Mouse (Mus musculus) urinary bladder, adult 2 months (tissue): Measurements from ENCODE around the gene Arf1. TPM values are rescaled to one million over a fixed set of nuclear protein-coding genes. Genes with fewer than 3 reads are reported as not detected.
A peak's percentile ranks its signal among the peaks of the same experiment; 100 is the strongest.
"Not testable (repeated sequence)": the region's sequence is repeated elsewhere in the genome, so short reads cannot be mapped to it uniquely, and the experiment has no call there.

ENCODE experiments used
- DNase-seq: peaks from one replicate; pipeline ENCODE4 v3.0.0; 2022; ENCODE audit warnings: low spot score
- polyA plus RNA-seq: library from polyadenylated mRNA; depleted of rRNA; stranded (reverse); fragments of >200 nt; gene quantifications from 2 replicates; pipeline ENCODE4 v1.2.3, GENCODE M21; 2012

Arf1 gene
- polyA plus RNA-seq, 1 experiment, result 605 TPM

DNA sequence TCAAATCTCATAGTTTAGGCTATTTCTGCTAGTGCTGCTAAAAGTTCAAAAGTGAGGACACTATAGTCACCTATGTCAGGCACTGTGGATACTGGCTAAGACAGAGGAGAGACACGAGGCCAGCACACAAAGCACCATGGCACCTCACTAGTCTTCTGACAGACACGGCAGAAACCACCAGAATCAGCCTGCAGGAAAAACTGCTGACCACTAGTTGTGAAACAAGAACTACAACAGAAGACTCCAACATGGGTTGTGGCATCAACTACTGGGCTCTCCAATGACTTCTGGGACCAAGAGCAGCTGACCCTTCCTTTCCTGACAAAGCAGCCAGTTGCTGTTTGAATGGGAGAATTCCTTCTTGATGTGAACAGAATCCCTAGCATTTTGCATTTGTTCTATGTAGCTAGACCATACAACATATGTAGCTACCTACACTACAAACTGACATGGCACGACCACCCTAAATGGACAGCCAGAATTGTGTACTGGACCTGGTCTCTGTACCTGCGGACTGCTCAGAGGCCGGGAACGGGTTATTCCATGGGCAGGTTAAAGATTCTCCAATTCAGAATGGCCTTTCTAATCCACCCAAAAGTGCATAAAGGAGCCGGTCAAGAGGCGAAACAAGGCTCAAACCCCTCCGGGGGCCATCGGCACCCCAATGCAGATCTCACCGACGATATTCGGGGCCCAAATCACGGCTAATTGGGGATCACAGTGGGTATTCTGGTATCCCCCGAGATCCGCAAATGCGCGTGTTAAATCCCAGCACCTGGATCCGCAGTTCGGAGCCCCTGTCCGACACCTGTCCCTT lies 1.1 kb downstream of the Arf1 start:
- no peak for DNase-seq

DNA sequence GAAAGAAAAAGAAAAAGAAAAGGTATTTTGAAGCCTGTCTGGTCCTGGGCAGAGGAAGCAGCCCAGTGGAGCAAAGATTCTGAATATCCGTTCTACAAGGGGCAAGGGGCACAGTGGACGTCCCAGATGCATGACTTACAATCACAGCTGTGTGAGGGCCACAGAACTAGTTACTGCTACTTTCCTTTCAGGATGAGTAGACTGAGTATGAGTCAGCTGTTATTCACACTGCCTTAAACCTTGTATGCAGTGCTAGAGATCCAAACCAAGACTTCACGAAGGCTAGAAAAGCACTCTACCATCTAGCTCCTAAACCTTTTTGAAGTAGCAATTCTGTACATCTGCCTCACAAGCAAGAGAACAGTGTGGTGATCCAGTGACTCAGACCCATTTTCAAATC lies 1.8 kb downstream of the Arf1 start:
- DNase-seq, result no peak

DNA sequence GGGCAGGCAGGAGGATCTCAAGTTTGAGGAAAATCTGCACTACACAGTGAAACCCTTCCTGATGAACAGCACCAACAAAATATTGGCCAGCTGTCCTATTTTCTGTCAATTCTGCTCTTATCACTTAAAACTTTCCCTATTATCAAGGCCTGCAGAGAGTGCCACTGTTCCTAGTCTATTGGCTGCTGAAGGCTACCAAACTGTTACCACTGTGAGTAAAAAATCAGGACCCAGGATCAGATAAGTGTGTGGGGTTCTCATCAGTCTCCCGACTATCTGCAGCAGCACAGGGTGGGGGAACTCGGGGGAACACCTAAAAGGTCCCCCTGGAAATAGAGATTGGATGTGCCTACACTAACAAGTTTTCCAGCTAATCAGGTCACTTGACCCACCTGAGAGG lies 2.9 kb downstream of the Arf1 start:
- no peak for DNase-seq

DNA sequence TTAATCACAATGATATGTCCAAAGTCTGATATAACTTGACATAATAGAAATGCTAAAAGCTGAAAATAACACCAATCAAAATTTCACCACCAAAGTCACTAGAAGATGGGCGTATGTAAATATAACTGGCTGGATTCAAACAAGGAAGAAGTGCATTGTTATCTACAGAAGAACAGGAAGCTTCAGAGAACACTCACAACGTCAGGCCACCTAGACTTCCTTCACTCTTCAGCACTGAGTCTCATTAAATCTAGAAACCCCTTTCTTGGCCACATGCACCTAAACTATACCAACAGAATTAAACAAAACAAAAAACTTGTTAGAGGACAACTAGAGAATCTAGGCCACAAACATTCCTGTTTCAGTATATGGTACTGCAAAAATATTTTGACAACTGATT lies 3.6 kb downstream of the Arf1 start:
- DNase-seq, result no peak

DNA sequence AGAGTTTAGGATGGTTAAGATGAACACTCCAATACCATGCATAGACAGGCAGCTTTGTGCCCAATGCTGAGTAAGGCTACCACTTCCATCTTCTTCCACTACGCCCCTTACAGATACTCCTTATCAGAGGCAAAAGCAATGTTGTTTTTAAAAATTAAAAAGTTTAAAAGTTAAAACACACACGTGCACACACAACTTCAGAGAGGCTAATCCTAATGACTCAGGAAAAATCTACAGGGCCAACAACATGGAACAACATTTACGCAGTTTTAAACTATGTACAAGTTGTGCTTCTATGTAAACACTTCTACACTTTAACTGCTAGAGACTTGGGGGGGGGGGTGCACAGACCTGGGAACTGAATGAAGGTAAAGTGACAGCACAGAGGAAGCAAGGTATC lies 4.0 kb downstream of the Arf1 start:
- DNase-seq, result no peak

DNA sequence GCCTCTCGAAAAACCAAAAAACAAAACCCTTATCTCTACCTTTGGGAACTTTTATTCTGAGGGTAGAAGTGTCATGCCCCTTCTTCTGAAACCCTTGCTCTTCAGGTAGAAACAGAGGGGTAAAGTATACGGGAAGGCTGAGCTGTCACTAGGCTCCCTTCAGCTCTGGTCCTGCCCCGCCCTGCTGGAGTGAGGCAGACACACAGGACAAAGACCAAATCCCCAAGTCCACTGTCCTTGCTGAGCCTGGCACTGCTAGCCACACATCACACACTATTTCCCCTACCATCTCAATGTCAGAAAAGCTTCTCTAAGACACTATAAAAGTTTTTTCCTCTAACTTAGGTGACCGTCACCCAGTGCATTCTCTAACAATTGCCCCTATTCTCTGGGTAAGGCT lies 5.8 kb downstream of the Arf1 start:
- DNase-seq, result no peak

DNA sequence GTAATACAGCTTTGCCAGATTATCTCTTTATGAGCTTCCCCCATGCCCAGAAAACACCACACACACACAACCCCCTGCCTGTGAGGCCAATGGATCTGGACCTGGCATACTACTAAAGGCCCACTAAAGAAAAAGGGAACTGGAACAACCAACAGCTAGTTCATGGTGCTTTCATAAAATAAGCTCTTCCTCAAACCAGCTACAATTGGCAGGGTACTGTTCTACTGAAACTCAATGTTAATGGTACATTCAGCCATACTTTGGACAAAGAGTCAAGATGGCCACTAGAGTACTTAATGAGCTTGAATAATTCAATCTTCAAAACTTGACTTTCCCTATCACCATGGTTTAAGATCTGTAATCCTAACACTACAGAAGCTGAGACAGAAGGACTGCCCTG lies 6.5 kb downstream of the Arf1 start:
- no peak for DNase-seq

DNA sequence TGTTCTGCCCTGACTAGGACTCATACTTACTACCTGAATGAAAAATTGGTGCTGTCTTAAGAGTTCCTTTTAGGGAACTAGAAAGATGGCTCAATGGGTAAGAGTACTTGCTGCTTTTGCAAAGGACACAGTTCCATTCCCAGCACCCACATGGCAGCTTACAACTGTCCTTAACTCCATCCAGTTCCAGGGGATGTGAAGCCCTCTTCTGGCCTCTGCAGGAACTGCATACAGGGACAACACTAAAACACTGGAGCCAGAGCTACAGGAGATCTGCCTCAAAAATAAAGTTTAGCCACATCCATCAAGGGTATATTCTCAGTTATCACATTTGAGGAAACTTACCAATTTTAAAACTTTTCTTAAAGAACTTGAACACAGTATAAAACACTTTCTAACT lies 9.0 kb downstream of the Arf1 start:
- no peak for DNase-seq

DNA sequence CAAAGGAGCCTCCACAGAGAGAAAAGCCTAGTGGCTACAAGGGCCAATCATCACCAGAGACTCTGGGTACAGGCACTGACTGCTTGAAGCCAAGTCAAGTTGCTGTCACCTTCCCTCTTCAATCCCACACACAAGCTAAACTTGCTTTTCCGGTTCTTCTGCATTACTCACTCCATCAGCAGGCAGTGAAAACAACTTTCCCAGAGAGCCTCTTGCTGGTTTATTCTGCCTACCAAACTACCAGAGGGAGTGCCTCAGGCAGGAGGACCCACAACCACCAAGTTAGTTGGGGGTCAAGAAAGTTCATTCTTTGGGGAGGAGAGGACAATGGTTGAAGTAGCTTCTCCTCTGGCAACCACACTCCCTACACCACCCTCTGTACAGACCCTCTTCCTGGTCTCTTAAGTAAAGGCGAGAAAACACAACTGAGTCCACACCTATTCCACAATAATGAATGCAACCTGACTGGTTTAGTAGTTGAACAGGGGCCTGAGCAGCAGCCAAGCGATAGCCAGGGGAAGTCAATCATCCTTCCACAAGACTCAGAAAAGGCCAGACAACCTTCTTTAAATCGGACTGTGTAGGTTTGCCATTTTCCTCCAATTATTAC lies 9.6 kb downstream of the Arf1 start:
- no peak for DNase-seq

DNA sequence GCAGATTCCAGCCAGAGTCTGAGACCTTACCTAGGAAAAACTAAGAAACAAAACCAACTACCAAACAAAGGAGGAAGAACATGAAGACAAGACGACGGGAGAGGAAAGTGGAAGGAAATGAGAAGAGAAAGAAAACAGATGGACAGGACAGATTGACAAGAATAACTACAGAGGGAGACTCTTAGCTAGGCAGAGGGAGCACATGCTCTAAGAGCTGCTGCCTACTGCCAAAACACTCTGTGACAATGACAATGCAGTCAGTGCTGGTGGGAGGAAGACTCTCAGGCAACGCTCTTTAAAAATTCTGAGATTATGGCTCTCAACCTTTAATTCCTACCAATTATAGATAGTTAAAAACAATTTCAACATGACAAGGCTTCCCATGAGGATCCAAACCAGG lies 11.1 kb downstream of the Arf1 start:
- DNase-seq, result no peak

DNA sequence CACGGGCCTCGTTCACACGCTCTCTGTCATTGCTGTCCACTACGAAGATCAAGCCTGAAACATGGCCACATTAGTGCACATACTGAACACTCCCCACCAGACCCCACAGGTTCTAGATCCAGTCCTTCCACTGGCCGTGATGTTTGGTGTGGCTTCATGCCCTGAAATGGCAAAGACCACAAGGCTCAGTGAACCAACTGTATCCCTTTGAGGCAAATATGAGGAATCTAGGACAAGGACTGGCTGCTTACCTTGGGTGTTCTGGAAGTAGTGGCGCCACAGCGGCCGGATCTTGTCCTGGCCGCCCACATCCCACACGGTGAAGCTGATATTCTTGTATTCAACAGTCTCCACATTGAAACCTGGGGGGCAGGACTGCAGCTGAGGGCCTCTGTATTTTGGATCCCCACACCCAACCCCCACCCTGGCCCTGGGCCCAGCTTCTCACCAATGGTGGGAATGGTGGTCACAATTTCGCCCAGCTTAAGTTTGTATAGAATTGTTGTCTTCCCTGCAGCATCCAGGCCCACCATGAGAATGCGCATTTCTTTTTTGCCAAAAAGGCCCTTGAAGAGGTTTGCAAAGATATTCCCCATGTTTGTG lies 15.1 kb downstream of the Arf1 start:
- DNase-seq, result no peak

DNA sequence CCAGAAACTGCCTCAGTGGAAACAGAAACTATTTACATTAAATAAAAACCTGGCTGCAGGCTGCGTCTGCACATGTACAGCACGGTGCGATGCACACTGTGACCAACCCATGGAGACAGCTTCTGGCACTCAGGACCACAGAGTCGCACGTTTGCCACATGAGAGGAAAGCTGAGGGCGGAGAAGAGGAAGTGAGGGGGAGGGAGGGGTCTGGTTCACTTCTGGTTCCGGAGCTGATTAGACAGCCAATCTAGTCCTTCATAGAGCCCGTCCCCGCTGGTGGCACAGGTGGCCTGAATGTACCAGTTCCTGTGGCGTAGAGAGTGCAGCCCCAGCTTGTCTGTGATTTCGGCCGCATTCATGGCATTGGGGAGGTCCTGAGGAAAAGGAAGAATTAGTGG lies 15.8 kb downstream of the Arf1 start:
- DNase-seq, result not testable (repeated sequence)

DNA sequence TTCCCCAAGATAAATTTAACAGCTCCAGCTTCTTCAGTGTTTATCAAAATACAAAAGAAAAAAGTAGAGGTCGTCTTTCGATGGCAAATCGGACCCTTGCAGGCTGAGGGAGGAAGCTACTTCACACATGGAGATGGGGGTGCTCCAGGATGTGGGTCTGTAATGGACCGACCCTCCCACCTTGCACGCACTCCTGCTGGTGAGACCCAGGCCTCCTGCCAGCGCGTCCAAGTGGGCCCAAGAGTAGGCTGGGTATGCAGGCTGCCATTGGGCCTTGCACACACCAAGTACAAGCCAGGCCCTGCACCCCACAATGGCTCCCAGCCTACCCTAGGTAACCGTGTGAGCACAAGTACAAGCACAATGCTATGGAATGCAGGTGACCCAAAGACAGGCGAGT lies 16.5 kb downstream of the Arf1 start:
- not testable (repeated sequence) for DNase-seq

DNA sequence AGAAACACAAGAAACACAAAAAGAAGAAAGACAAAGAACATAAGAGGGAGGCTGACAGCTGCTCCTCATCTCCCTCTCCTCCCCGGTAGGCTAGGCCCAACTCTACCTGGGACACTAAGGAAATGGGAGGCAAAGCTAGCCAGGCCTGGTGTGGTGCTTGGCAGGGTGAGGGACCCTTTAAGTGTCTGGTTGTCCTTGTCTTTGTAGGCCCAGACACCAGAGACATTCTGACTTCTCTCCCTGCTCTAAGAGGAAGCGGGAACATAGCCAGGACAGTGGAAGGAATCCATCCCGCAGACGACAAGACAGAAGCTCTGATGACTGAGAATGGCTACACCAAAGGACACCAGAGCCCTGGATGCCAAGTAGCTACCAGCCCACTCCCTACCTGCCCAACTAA lies 18.1 kb downstream of the Arf1 start:
- no peak for DNase-seq

DNA sequence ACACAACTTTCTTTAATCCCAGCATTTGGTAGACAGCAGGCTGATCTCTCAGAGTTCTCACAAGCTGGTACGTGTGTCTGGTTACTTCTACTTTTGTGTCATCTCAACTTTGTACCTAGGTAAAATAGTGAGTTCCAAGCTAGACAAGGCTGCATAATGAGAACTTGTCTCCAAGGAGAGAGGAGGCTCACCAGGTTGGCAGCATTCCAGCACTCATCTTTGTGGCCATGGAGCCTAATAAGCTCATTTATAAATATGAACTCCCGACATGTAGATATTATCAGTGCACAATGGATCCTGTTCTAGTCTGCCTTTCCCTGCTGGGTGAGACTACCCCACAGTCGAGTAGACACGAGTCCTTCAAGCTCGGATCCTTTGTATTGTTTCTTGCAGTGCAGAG lies 18.5 kb downstream of the Arf1 start:
- no peak for DNase-seq

DNA sequence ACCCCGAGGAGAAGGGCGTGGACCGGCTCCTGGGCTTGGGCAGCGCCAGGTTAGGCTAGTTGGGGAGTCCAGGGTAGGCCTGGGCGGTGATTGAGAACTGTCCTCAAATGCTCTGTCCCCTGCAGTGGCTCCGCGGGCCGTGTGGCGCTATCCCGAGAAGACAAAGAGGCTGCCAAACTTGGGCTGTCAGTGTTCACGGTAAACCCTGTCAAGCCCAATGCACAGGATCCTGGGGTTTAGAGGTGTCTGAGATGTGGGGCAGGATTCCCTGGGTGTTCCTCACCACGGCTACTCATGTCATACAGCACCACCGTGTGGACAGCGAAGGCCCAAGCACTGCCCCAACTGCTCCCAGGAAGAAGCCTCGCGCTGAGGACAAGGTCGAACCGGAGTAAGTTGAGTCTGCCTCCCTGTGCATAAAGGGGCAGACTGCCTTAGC lies 19.0 kb downstream of the Arf1 start:
- DNase-seq, result peak; percentile 52

DNA sequence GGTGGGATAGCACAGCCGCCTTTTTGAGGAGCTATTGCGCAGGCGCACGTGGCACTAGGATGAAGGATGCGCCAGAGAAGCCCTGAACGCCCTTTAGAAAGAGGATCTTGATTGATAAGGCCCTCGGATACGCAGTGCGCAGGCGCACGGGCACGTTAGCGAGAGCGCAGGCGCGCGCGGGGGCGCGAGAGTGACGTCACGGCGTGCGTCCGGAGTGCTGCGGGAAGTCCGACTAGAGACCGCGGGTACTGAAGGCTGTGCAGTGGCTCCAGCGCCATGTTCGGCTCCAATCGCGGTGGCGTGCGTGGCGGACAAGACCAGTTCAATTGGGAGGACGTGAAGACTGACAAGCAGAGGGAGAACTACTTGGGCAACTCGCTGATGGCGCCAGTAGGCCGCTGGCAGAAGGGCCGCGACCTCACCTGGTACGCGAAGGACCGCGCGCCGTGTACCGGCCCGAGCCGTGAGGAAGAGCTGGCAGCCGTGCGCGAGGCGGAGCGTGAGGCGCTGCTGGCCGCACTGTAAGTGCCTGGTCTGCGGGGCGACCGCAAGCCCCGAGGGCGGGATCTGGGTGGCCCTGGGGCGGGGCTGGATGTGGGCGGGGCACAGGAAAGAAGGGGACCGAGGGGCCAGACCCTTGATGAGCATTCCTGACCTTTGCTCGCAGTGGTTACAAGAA lies 19.8 kb downstream of the Arf1 start, which contains the start of gene 2310033P09Rik:
Gene 2310033P09Rik, plus strand, starts transcription at position 169 of the 679 bp plus-strand sequence.
- DNase-seq, result peak; percentile 84

DNA sequence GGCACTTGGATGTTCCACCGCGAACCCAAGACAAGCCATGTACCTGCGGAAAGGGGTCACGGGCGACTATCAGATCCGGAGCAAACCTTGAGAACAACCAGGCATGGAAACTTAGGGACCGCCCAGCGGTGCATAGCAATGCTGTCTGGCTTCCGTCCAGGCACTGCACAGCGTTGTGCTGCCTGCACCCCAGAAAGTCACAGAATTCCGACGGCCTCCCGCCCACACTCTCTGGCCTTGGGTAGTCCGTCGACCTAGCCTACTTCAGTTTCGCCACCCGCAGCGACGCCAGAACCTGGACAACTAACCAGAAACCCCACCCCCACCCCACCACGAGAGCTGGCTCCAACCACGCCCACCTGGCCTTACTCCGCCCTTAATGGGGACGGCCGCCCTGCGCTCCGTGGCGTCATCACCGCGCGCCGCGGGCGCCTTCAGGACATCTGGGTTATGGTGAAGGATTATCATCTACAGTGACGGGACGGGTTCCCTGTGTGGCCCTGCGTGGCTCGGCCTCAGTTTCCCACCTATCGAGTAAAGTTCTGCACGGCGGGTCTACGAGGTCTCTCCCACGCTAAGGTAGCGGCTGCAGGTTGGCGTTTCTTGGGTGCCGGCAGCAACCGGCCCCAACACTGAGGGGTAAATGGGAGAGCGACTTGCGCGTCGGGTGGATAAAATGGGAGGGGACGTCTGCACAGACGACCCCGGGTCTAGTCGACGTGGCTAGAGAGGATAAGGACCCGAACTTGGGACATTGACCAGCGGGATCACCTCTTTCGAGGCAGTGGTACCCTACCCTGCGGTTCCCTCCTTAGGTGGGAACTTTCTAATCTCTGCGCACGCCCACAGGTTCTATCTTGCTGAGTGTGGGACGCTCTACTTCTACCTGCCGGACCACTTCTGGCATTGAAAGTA lies 25.7 kb downstream of the Arf1 start, which contains the start of gene Mrpl55:
Gene Mrpl55, plus strand, starts transcription at position 406 of the 915 bp plus-strand sequence.
- peak; percentile 82 for DNase-seq

DNA sequence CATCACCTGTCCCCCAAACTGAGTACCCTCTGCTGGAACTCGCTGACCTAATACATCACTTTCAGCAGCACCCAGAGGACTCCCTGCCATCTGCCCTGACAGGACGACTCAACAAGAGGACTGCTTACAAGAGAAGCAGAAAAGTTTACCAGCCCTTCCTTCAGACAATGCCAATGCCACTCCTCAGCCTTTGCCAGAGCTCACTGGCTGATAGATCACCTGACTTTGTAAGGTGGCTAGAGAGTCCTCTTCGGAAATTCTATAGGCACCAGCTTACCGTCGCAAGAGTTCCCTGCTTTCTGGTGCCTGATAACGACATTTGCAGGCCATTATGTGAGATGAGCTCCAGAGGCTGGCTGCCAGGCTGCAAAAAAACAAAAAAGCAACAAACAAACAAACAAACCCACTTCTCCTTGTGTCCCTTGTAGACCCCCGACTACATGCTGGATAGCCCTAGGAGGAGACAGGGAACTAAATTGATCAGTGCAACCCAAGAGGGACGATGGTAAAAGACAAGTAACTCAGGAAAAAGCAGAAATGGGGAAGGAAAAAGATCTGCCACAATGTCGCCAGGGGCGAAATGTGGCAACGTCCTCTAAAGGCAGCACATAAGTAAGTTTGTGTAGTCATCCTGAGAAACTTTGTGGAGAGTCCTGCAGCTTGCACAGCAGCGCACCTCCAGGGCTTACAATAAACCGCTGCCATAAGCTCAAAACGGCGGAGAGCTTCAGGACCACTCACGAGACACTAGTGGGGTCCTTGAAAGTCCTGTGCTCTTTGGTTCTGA lies 26.7 kb downstream of the Arf1 start:
- DNase-seq, result no peak

DNA sequence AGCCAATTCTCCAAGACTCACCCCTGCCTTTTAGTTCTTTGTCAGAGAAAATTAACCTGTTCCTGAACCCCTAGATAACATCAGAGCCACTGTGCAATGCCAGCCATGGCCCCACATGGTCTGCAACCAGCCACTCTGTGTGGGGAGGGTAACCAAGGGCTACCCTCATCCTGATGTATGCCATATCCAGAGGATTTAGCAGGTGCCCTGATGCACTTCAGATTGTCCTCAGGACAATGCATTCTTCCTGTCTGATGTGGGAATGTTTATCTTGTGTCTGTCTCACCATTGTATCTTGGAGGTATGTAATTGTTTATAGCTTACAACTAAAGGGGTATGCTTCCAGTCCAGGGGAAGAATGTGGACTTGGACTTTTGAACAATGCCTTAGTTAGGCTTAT lies 31.8 kb downstream of the Arf1 start:
- no peak for DNase-seq

DNA sequence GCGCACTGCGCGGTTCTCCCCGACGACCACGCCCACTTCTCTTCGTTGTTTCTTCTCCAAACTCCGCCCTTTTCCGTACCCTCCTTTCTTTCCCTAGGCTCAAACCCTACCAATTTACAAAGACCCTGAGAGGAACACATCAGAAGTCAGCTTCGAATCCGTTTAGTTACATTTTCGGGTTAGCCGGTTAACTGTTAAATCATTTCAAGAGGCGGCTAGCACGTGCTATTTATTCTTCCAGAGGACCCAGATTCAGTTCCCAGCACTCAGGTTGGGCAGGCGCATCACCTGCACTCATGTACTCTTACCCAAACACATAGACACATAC lies 36.0 kb downstream of the Arf1 start, which contains the start of gene Guk1:
Gene Guk1, minus strand, starts transcription at position 154 of the 328 bp plus-strand sequence.
- no peak for DNase-seq
